Mouse (Mus musculus) heart, embryonic 10.5 days (tissue): Measurements from ENCODE around the gene Hist1h2bk. TPM values are rescaled to one million over a fixed set of nuclear protein-coding genes. Genes with fewer than 3 reads are reported as not detected.
"Not testable (repeated sequence)": the region's sequence is repeated elsewhere in the genome, so short reads cannot be mapped to it uniquely, and the experiment has no call there.

Experiments used
- DNase-seq: peaks from one replicate; pipeline ENCODE4 v3.0.0-alpha.2; 2017; ENCODE audit warnings: low spot score
- H3K27ac ChIP-seq: fragments of 300-500 bp; sonication (generic); 2 replicates; pipeline ENCODE4 v1.5.1; 2016; ENCODE audit warnings: mild to moderate bottlenecking
- H3K27me3 ChIP-seq: fragments of 300-500 bp; sonication (generic); 2 replicates; pipeline ENCODE4 v1.6.1; 2016; ENCODE audit warnings: mild to moderate bottlenecking; ENCODE audit not compliant: poor library complexity, insufficient read depth, severe bottlenecking
- H3K36me3 ChIP-seq: fragments of 300-500 bp; sonication (generic); 2 replicates; pipeline ENCODE4 v1.6.1; 2016; ENCODE audit warnings: mild to moderate bottlenecking, moderate library complexity
- H3K4me1 ChIP-seq: fragments of 300-500 bp; sonication (generic); 2 replicates; pipeline ENCODE4 v1.6.1; 2016; ENCODE audit warnings: mild to moderate bottlenecking
- H3K4me3 ChIP-seq: fragments of 300-500 bp; sonication (generic); 2 replicates; pipeline ENCODE4 v1.5.1; 2016; ENCODE audit warnings: mild to moderate bottlenecking, moderate library complexity
- H3K9me3 ChIP-seq: fragments of 300-500 bp; sonication (generic); 2 replicates; pipeline ENCODE4 v1.6.1; 2016; ENCODE audit warnings: mild to moderate bottlenecking, moderate library complexity
- WGBS: fragments of 180-500 bp; shearing (Covaris S2); methylation state at CpG from one replicate; pipeline ENCODE4 v1.1.7; 2016; 5-methylcytosine and 5-hydroxymethylcytosine counted together
- polyA plus RNA-seq: library from polyadenylated mRNA; unstranded; fragments of >200 nt; fragmentation: Nextera tagmentation; extraction: Ambion mirVana; gene quantifications from 2 replicates; pipeline ENCODE4 v1.2.1, GENCODE M21; 2016

Gene Hist1h2bk
- polyA plus RNA-seq, 1 experiment from 2014 or later = 6.4 TPM

DNA sequence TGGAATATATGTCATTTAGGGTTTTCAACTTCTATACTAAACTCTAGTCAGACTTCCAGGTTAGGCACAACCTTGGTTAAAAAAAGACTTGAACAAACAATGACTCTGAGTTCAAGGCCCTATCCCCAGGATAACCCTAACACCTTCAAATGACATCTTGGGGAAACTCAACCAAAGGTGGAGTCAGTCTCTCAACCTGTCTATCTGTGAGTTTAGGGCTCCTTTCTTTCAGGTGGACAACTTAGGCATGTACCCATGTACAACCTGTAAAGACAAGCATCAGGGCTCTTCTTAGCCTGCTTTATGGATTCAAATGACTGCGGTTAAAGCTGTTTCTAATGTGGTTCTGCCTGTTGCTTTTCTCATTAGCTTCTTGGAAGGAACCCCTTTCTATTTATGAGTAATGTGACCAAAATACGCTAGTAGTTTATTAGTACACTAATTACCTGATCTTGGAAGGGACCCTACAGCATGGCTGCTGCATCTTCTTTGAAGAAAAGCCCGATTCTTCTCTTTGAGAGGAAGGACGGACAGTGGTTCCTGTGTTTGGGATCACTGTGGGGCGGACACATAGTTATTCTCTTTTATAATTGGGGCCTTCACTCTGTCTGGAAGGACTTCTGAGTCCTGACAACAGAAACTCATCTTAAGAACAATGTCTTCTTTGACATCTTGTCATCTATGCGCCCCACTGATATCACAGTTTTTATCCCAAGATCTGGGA lies 8.9 kb downstream of the Hist1h2bk start:
- H3K27ac ChIP-seq = no peak overlapping the region
- WGBS = 90% methylated on average over 6 of the region's 6 CpGs
- H3K9me3 ChIP-seq = no peaks in the 10 kb centered on the region
- peak; percentile 61 for DNase-seq
- H3K4me1 ChIP-seq = peaks cover 6% of the 10 kb centered on the region; the same call in 1 of the 2 replicates
- no peaks in the 10 kb centered on the region for H3K36me3 ChIP-seq
- no peaks in the 10 kb centered on the region for H3K27me3 ChIP-seq
- H3K4me3 ChIP-seq = 0 out of 2 replicates have a peak overlapping the region, but pooled peaks have one; percentile 53

GRCm38 (mm10) chr13:22045311-22045710 lies 9.6 kb downstream of the Hist1h2bk start:
- Histone ChIP-seq H3K27me3 (no peaks in the 10 kb centered on the region), H3K4me3 (no peak overlapping the region), H3K9me3 (no peaks in the 10 kb centered on the region), H3K4me1 (peaks cover 6% of the 10 kb centered on the region; the same call in 1 of the 2 replicates), H3K36me3 (no peaks in the 10 kb centered on the region), H3K27ac (no peak overlapping the region)
- peak; percentile 70 for DNase-seq
- WGBS = 48% methylated on average over 2 of the region's 2 CpGs

- Histone ChIP-seq H3K27ac (no peak overlapping the region), H3K27me3 (no peaks in the 10 kb centered on the region), H3K9me3 (no peaks in the 10 kb centered on the region), H3K4me1 (0 out of 2 replicates have a peak, but pooled peaks cover 3% of the 10 kb centered on the region), H3K4me3 (no peak overlapping the region), H3K36me3 (no peaks in the 10 kb centered on the region)
- no peak for DNase-seq
- 85% methylated on average over 2 of the region's 2 CpGs for WGBS
These were observed 13.4 kb downstream of the Hist1h2bk start for GRCm38 (mm10) chr13:22049041-22049440.

GRCm38 (mm10) chr13:22049737-22050440 lies 14.2 kb downstream of the Hist1h2bk start:
- WGBS = 2% methylated on average over 14 of the region's 14 CpGs
- Histone ChIP-seq H3K27ac (peak overlapping the region; percentile 87), H3K27me3 (no peaks in the 10 kb centered on the region), H3K4me3 (peak overlapping the region; percentile 64), H3K9me3 (no peaks in the 10 kb centered on the region), H3K4me1 (no peaks in the 10 kb centered on the region), H3K36me3 (no peaks in the 10 kb centered on the region)
- peak; percentile 84 for DNase-seq

GRCm38 (mm10) chr13:22050591-22051522 lies 15.2 kb downstream of the Hist1h2bk start:
- no peaks in the 10 kb centered on the region for H3K4me1 ChIP-seq
- H3K27ac ChIP-seq = peak overlapping the region; percentile 87
- H3K4me3 ChIP-seq = peak overlapping the region; percentile 64
- H3K9me3 ChIP-seq = no peaks in the 10 kb centered on the region
- under 1% methylated on average over 52 of the region's 52 CpGs for WGBS
- H3K36me3 ChIP-seq = no peaks in the 10 kb centered on the region
- H3K27me3 ChIP-seq = no peaks in the 10 kb centered on the region
- DNase-seq = peak; percentile 97

GRCm38 (mm10) chr13:22051523-22051859 lies 15.8 kb downstream of the Hist1h2bk start:
- WGBS = 13% methylated on average over 5 of the region's 5 CpGs
- H3K4me3 ChIP-seq = peak overlapping the region; percentile 64
- H3K4me1 ChIP-seq = no peaks in the 10 kb centered on the region
- H3K9me3 ChIP-seq = no peaks in the 10 kb centered on the region
- H3K27ac ChIP-seq = peak overlapping the region; percentile 87
- no peak for DNase-seq
- H3K27me3 ChIP-seq = no peaks in the 10 kb centered on the region
- H3K36me3 ChIP-seq = no peaks in the 10 kb centered on the region

DNA sequence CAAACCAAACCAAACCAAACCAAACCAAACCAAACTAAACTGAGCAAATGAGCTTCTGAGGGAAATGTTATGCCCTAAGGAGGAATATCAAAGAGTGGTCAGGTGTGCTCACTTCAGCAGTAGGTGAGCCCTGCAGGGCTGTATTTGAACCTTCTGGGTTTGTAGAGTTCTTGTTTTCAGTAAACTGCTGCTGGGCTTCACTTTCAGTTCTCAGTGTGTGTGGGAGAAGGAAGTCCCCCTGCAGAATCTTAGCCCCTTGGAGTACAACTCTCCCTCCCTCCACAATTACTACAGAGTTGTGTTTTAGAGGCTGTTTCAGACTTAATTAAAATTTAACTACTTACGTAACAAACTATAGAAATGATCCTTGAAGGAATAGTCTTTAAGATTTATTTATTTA lies 18.1 kb downstream of the Hist1h2bk start:
- DNase-seq = no peak
- H3K9me3 ChIP-seq = no peaks in the 10 kb centered on the region
- H3K27me3 ChIP-seq = no peaks in the 10 kb centered on the region
- H3K4me3 ChIP-seq = no peak overlapping the region
- H3K27ac ChIP-seq = no peak overlapping the region
- whole genome bisulfite sequencing = 94% methylated on average over 1 of the region's 1 CpGs
- H3K36me3 ChIP-seq = no peaks in the 10 kb centered on the region
- no peaks in the 10 kb centered on the region for H3K4me1 ChIP-seq

DNA sequence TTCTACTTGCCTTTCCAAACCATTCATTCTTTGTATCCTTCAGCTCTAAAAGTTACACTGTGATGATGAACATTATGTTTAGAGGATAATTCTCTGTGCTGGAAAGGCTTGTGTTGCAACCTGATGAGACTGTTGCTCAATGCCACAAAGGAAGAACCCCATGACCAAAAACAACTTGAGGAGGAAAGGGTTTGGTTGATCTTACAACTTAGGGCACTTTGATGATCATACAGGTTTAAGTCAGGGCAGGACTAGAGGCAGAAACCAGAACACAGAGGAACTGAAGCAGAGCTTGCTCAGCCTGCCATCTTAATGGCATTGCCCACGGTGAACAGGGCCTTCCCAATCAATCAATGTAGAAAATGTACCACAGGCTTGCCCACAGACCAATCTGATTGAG lies 25.8 kb downstream of the Hist1h2bk start:
- no peak overlapping the region for H3K27ac ChIP-seq
- no peaks in the 10 kb centered on the region for H3K36me3 ChIP-seq
- no peak for DNase-seq
- 72% methylated on average over 1 of the region's 1 CpGs for WGBS
- no peaks in the 10 kb centered on the region for H3K4me1 ChIP-seq
- no peak overlapping the region for H3K4me3 ChIP-seq
- H3K9me3 ChIP-seq = 0 out of 2 replicates have a peak, but pooled peaks cover 1% of the 10 kb centered on the region
- H3K27me3 ChIP-seq = no peaks in the 10 kb centered on the region

- DNase-seq = no peak
- 47% methylated on average over 1 of the region's 1 CpGs for WGBS
- Histone ChIP-seq H3K36me3 (no peaks in the 10 kb centered on the region), H3K4me3 (no peak overlapping the region), H3K4me1 (no peaks in the 10 kb centered on the region), H3K9me3 (0 out of 2 replicates have a peak, but pooled peaks cover 2% of the 10 kb centered on the region), H3K27ac (no peak overlapping the region), H3K27me3 (no peaks in the 10 kb centered on the region)
These were observed 27.8 kb downstream of the Hist1h2bk start for GRCm38 (mm10) chr13:22063468-22063867.

- not testable (repeated sequence) for H3K27me3 ChIP-seq, H3K36me3 ChIP-seq, H3K4me1 ChIP-seq, H3K9me3 ChIP-seq, H3K27ac ChIP-seq, H3K4me3 ChIP-seq, DNase-seq
- WGBS = 74% methylated on average over 1 of the region's 1 CpGs
These were observed 48.5 kb downstream of the Hist1h2bk start, which contains the start of gene Vmn1r188 for GRCm38 (mm10) chr13:22084140-22084539. Gene Vmn1r188 (plus strand): TSS chr13:22084440.
